Mouse (Mus musculus) layer of hippocampus, adult 8-10 months (tissue): ENCODE measurements around the gene Rangap1. TPM values are rescaled to one million over a fixed set of nuclear protein-coding genes. Genes with fewer than 3 reads are reported as not detected.
"Not testable (repeated sequence)": the region's sequence is repeated elsewhere in the genome, so short reads cannot be mapped to it uniquely, and the experiment has no call there.

Experiments used
- DNase-seq, 2 experiments: peaks; one replicate each; pipeline ENCODE4 v3.0.0; 2022; ENCODE audit warnings: low spot score in 2 of 2
- total RNA-seq, 4 experiments: library from RNA; stranded (reverse); gene quantifications; 2 replicates each; pipeline ENCODE4 v1.2.4; 2022

Rangap1 gene
- total RNA-seq, 4 experiments from 2014 or later = 157 to 176 (median 168) TPM

DNA sequence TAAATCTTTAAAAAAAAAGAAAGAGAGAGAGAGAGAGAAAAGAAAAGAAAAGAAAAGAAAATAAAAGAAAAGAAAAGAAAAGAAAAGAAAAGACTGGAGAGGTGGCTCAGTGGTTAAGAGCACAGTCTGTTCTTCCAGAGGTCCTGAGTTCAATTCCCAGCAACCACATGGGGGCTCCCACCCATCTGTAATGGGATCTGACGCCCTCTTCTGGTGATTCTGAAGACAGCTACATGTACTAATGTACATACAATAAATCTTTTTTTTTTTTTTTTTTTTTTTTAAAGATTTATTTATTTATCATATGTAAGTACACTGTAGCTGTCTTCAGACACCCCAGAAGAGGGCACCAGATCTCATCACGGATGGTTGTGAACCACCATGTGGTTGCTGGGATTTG lies 3.0 kb downstream of the Rangap1 start:
- DNase-seq = not testable (repeated sequence)

DNA sequence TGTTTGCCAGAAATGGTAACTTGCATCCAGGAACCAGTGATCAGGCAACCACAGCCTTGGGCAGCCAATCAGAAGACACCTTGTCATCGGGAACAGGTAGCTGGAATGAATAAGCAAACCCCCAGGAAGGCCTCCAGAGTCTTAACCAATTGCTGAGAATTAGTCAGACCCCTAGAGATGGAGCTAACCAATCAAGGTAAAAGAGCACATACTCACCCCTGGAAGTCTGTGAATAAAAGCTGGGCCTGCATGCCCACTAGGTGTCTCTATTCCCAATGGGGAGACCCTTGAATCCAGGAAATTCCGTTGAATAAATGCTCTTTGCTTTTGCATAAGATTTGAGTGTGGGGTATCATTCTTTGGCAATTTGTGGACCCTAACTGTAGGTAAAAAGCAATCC lies 5.4 kb downstream of the Rangap1 start:
- DNase-seq = no peak

DNA sequence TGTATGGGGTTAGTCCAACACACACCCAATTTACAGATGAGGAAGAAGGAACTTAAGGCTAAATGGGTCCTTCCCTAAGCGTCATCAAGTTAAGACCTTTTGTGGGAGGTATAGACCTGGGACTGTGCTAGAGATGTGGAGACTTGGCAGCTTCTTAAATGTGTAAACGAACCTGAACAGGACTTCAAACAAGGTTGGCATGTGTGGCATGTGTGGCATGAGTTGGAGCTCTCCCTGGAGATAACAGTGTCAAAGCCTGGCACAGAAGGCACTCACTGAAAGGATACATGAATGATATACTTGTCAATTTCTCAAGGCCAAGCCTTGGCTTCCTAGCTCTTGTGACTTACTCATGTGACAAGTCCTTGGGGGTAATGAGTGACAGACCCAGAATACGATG lies 6.0 kb downstream of the Rangap1 start:
- DNase-seq = no peak

DNA sequence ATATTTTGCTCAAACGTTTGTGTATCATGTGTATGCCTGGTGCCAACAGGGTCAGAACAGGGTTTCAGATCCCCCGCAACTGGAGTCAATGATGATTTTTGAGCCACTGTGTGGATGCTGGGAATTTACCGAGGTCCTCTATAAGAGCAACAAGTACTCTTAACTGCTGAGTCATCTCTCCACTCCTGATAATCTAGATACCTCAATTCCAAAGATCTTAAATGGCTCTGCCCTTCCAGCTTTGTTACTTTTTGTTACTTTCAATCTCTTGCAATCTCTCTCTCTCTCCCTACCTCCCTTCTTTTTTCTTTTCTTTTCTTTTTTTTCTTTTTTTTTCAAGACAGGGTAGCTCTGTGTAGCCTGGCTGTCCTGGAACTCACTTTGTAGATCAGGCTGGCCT lies 10.3 kb downstream of the Rangap1 start:
- no peak for DNase-seq

DNA sequence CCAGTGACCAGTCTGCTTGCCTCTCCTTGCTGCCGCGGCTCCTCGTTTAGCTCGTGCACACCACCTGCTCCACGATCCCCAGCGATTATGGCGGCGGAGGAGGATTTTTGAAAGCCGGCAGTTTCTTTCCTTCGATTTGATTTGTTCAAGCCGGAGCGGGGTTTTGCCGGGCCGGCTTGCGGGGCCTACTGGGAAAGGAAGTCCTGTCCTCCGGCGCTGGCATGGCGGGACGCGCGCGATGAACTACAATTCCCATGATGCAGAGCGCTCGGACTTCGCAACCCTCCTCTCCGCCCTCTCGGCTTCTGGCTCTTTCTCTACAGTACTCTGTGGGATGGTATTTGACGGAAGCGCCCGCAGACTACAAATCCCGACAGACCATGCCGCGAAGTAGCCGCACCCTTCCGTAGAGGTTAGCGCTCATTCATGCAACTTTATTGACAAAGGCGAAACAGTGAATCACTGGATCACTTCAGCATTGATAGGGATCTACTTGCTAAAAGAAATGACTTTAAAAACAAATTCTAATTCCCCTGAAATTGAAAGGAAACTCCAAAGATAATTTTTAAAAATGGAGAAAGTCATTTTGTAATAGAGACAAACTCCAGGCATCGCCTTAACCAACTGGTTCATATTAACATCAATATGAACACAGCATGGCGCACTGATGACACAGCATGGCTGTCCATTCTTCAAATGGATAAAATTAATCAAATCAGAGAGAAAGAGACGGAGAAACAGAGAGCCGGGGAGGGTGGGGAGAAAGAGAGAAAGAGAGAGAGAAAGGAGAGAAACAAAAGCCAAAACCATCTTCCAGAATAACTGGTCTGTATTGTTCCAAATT lies 15.3 kb downstream of the Rangap1 start:
- peak; percentile 99 for DNase-seq

DNA sequence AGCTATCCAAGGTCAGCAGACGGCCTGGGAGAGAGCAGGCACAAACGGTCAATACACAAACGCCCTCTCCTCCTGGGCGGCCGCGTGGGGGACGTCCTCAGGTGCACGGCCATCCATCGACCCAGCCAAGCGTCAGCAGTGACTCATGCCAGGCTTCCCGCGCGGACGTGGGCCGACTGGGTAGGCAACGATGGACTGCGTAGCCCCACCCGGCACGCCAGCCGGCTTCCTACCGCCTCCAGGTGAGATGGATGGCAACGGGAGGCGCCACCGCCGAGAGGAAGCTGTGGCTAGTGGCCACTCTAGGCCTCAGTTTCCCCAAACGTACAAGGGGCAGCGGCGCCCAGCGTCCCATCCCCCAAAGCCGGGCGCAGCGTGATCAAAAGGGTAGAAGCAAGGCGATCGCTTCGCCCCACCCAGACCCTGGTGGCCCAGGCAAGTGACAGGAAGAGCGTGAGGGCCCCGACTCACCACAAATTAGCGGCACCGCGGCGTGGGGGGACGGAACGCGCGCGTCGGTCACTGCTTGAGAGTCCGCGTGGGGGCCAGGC lies 16.0 kb downstream of the Rangap1 start:
- DNase-seq = peak; percentile 40 to 46

DNA sequence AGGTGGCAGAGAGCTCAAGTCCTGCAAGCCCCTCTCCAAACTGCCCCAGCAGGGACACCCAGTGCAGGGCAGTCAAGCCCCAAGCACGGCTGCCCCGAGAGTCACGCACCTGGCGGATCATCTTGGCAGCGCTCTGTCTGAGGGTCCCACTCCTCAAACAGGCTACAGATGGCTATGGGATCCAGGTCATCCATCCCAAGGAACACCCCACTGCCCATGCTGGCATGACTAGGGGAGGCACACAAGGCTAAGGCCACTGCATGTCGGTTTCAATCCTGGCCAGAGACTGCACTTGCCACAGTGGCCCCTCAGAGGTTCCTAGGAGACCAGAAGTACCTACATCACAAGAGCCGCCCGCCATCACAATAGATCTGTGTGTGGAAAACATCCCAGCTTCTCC lies 19.4 kb downstream of the Rangap1 start:
- DNase-seq = no peak

DNA sequence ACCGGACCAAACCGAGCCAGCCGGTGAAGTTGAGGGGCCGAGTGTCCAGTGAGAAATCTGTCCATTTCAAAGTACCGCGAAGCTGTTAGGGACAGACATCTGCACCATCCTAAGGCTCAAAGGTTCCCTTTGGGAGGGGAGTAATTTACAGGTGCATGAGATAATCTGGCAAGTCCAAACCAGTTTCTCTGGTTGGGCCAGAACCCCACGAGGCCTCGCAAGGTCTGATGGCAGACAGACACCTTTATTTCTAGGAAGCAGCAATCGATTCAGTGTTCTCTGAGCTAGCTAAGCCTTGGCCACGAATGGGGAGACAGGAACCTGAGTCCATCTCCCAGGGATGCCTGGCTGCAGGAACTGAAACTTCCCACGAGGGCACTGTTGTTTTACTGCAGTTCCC lies 21.7 kb downstream of the Rangap1 start:
- no peak for DNase-seq

DNA sequence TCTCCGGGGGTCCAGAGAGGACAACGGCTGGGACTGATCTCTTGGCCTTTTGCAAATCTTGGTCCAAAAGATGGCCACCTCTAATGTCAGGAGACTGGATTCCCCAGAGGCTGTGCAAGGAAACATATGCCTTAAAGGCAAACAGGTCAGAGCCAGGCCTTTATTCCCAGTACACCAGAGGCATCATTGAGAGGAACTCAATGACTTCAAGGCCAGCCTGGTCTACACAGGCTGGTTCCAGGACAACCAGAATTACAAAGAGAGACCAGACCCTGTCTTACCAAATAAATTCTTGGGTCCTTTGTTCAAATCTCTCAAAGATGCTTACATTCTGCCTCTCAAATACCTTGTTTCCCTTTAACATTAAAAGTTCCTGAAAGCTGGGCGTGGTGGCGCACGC lies 23.0 kb downstream of the Rangap1 start:
- DNase-seq = no peak

DNA sequence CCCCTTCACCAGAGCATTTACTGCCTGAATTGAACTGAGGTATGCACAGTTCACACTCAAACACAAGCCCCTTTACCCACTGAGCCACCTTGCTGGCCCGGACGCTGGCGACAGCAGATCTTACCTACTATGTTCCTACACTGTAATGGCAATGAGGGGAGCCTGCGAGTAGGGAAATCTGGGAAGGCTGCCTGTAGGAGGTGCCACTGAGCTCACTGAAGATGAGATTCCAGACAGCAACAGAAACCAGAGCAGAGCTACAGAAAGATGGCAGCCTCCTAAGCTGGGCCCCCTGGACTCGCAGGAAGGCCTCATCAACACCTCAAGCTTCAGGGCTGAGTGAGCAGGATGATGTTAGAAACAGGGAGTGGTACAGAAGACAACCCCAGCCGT lies 26.2 kb downstream of the Rangap1 start:
- no peak for DNase-seq

DNA sequence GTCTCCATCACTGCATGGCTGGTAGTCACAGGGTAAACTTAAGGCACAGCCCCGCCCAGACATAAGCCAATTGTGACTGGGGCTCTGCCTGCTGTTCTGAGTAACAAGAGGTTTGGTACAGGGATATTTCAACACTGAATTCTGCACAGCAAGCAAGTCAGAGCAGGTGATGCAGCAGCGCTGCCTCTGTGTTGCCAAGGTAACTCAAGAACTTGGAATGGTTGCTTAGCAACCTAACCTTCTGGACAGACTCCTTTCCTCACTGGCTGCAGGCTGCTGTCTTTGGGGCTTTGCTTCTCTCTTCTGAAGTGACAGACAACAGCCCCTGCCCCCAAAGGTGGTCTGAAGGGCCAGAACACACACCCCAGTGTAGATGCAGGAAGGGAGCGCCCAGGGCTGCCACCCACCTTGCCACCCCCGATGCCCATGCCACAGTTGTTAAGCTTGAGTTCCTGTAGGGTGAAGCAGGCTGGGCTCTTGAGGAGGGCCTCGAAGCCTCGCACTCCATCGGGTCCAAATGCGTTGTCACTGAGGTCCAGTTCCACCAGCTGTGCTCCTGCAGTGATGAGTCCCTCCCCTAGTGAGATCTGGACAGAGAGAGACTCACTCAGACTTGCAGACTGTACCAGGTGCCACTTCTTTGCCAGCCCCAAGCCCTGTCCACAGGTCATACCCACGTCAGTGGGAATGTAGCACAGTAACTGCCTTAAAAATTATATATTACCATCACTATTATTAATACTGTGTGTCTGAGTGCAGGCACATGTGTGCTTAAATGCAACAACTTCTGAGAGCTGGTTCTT lies 26.8 kb downstream of the Rangap1 start:
- DNase-seq = peak; percentile 41 to 47

DNA sequence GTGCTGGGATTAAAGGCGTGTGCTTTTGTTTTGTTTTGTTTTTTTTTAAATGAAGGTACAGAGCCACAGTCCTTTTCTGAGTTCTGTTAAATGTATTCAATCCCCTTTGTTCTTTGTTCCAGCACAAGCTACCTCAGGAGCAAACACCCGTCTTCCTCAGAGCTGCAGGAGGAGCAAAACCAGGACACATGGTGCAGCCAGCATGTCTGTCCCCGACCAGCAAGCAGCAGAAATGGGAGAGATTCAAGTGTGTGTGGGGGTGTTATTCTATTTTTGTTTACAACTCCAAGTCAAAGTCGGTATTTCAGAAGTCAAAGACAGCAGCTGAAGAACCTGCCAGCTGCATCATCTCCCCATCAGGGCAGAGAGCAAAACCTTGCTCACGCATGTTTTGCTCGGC lies 31.6 kb downstream of the Rangap1 start:
- DNase-seq = no peak

DNA sequence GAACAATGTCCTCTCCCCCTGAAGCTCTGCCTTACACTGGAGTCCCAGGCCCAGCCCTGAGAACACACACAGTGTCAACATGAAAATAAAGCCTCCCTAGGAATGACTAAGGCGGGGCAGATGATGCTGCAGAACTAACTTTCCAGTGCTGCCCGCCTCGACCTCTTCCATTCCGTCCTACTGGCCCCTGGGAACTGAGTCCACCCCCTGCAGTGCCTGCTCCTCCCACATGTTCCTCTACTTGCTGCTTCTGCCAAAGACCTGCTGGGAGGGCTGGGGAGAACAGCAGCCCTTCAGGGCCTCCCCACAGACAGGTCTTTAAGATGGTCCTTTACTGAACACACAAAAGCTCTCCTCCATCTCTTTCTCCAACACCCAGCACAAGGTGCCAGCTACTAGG lies 34.5 kb downstream of the Rangap1 start:
- no peak for DNase-seq

DNA sequence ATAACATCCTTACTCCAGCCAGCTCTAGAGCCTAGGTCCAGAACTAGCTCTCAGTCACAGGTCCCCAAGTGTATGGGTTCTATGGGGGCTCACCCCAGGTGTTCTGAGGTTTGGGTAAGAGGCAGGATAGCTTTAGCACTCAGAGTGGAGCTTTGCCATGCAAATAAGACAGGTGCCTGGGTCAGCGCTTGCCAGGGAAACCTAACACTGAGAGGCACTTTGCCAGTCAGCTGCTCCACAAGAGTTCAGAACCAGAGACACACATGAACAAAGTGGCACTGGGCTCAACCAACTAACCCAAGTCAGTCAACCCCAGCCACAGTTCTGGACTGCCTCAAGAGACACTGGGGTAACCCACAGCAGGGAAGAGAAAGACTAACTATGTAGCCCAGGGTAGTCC lies 35.6 kb downstream of the Rangap1 start:
- no peak for DNase-seq

DNA sequence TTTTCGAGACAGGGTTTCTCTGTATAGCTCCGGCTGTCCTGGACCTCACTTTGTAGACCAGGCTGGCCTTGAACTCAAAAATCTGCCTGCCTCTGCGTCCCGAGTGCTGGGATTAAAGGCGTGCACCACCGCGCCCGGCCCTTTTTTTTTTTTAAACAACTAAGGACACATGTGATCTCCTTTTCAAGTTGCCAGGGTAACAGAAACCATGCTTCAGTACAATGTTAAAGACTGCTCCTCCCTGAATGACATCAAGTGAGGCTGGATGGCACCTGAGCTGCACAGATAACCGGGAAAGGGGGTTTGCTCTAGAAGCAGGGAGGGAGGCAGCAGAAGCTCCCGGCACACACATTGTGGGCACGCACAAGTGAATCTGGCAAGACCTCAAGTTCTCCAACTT lies 36.3 kb downstream of the Rangap1 start:
- no peak for DNase-seq

DNA sequence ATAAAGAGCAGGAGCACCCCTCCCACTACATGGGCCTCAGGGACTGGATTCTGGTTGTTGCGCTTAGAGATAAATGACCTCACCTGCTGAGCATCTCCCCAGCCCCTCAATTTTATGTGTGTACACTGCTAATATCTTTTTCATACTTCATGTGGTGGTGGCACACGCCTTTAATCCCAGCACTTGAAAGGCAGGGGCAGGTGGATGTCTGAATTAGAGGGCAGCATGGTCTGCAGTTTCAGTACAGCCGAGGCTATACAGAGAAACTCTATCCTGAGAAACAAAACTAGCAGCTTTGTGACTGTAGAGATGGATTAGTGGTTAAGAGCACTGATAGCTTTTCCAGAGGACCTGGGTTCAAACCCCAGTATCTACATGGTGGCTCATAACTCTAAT lies 42.2 kb downstream of the Rangap1 start:
- DNase-seq = no peak

DNA sequence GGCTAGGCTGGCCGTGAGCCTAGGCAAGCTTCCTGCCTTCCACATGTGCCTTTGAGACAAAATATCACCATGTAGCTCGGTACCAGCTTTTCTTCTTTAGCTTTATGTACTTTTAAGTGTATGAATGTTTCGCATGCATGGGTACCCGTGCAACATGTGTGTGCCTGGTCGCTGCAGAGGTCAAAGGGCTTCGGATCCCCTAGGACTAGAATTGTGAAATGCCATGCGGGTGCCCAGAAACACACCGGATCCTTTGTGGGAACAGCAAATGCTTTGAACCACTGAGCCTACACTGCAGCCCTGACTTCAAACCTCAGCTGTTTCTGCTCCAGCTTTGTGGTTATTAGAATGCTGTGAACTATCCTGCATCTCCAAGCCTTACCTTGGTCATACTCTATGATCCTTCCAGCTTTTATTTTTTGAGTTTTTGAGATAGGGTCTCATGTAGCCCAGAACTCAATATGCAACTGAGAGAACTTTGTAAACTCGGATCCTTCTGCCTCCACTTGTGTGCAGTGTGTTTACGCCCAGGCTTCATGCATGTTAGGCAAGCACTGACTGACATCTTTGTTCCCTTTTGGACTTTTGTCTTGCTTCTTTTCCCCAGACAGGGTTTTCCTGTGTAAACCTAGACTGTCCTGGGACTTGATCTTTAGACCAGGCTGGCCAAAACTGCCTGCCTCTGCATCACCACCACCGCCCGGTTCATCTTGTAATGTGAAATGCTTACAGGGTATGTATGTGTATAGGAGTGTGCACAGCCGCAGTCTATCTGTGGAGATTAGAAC lies 42.8 kb downstream of the Rangap1 start:
- no peak for DNase-seq

DNA sequence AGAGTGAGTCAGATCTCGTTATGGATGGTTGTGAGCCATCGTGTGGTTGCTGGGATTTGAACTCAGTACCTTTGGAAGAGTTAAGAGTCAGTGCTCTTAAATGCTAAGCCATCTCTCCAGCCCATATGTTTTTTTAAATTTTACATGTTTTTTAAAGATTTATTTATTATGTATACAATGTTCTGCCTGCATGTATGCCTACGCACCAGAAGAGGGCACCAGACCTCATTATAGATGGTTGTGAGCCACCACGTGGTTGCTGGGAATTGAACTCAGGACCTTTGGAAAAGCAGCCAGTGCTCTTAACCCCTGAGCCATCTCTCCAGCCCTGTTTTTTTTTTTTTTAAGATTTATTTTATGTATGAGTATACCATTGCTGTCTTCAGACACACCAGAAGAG lies 44.0 kb downstream of the Rangap1 start:
- not testable (repeated sequence) for DNase-seq

DNA sequence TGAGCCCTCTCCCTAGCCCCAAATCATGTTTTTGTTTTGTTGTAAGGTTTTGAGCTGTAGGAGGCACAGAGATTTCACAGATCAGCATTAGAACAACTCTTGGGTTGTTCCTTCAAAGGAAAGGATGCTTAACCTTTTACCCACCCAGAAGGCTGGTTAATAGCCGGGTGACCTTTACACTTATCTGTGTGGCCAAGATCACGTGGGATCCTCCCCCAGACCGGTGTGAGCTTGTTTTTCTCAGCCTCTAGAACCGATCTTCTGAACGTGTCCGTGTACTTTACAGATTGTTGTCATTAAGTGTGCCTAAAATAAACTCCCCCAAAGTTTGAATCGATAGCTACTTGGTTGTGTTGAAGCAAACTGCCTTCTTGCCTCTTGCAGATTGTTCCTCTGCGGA lies 44.7 kb downstream of the Rangap1 start:
- DNase-seq = no peak

DNA sequence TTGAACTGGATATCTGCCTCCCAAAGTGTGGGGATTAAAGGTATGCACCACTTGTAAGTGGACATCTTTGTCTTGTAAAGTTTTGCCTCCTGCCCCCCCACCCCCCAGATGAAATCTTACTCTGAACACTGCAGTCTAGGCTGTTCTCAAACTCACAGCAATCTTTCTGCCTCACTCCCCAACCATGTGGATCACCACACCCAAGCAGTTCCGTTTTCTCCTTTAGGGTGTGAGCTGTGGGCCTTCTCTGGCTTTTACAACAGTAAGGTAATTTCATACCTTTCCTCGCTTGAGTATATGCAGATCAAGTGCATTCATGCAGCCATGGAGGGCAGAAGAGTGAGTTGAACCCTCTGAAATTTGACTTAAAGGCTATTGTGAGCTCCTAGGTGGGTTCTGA lies 45.2 kb downstream of the Rangap1 start:
- DNase-seq = no peak

DNA sequence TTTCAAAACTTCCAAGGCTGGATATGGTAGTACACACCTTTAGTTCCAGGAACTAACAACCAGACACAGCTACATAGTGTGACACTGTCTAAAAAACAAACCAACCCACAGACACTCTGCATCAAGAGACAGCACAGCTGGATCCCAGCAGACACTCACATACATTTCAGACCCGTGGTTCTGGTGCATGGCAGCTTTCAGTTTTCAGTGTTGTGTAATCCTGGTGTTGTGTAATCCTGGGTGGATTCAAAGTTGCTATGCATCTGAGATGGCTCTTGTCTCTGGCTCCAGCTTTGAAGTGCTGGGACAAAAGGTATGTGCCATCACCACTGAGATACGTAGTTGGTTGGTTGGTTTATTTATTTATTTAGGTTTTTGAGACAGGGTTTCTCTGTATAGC lies 46.8 kb downstream of the Rangap1 start:
- DNase-seq = no peak

DNA sequence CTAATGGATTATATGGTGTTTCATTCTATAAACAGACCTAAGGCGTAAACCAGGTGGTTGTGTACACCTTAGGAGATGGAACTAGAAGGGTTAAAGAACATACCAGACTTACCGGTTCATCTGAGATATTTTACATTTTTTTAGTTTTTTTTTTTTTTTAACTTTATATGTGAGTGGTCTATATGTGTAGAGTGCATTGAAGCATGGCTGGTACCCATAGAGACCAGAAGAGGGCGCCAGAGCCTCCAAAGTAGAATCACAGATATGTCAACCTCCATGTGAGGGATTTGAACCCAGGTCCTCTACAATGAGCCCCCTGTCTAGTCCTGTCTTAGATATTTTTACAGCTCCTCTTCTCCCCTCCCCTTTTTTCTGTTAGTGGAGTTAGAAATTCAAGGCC lies 47.5 kb downstream of the Rangap1 start:
- peak in 1 of 2 experiments; percentile 28 for DNase-seq
